Mouse (Mus musculus): ENCODE measurements around the gene Edem3. TPM values are rescaled to one million over a fixed set of nuclear protein-coding genes. Genes with fewer than 3 reads are reported as not detected.

The Edem3 gene
- 10 to 100 TPM; 11.5 to 41.7 (median 21.5) TPM for total RNA-seq (2018; cell fraction: chromatin; rRNA removed)
- total RNA-seq (2018; cell fraction: cytosol; rRNA removed), result 10 to 100 TPM; 15.6 to 51.4 (median 26.9) TPM
- total RNA-seq (2018; cell fraction: nucleus; rRNA removed), result 10 to 100 TPM; 26.5 to 75.2 (median 42.7) TPM
- polyA plus RNA-seq (2018), result 21.9 to 29.3 TPM (median 28.5 TPM) in 3 replicates

DNA sequence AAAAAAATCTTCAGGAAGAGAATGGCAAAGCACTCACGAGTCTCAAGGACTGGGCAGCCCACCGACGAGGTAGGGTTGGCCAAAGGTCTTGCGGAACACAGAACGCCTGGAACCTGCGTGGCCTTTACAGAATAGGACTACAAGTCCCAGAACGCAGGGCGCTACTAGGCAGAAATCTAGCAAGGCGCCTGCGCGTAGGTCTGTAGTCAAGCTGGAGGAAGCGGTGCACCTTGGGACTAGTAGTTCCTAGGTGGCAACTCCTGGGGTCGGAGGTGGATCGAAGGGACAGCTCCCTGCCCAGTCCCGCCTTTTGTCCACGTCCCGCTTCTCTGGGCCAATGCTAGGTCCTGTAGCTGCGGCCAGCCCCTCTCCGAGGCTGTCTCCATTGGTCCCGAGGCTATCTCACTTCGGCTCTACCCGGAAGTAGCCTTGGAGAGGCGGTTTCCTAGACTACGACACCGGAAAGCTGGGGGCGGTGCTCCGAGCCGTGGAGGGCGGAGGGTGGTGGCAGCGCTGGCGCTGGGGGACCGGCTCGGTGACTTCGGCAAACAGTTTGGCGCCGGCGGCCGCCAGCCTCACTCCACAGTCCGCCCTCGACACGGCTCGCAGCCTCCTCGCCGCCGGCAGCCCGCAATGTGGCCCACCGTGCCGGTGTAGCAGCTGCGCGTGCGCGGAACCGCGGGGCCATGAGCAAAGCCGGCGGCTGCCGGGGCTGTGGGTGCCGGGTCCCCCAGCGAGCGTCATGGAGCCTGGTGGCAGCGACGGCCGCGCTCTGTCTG, at the start of gene Edem3:
Gene Edem3, plus strand, starts transcription at position 491 of the 779 bp plus-strand sequence.
- Histone ChIP-seq H3K36me3 (ENCODE audit: inconsistent target) (no peaks in the 10 kb centered on the region), H3K4me3 (ENCODE audit: inconsistent target) (peak within 1 kb of the TSS; percentile 91), H3K27ac (peak within 1 kb of the TSS; percentile 57), H3K79me2 (ENCODE audit: inconsistent target) (peaks cover 46% of the 10 kb centered on the region)
- under 1% methylated on average over 64 of the region's 64 CpGs for WGBS (ENCODE audit: missing documents)

DNA sequence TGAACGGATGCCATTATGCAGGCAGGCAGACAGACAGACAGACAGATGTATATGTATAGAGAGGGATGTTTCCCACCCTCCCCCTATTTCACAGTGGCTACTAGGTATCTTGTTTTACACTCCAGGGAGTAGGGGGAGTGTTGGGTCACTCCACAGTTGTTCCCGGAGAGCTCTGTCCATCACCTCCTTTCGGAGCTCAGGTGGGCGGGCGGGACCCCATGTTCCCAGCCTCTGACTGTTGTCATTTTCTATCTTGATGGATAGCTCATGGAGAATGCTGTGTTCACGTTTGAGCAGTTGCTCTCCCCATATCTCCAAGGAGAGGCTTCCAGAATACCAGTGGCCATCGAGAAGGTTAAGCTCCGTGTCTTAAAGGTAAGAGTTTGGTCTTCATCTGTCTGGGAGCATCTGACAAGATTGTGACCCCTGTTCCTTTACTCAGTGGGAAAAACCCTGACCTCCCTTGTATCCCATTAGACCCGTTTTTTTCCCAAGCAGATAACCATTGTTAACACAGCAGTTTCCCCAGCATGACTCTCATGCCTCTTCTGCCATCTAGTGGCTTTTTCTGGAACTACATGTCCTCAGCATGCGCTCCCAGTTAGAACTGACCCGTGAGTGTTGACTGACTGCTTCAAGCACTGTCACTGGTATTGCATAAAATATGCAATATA, 49.3 kb upstream of the Edem3 start:
- WGBS (ENCODE audit: missing documents), result 69% methylated on average over 11 of the region's 11 CpGs
- no peaks in the 10 kb centered on the region for H3K79me2 ChIP-seq (ENCODE audit: inconsistent target)
- no peak overlapping the region for H3K4me3 ChIP-seq (ENCODE audit: inconsistent target)
- no peaks in the 10 kb centered on the region for H3K36me3 ChIP-seq (ENCODE audit: inconsistent target)
- no peak overlapping the region for H3K27ac ChIP-seq

DNA sequence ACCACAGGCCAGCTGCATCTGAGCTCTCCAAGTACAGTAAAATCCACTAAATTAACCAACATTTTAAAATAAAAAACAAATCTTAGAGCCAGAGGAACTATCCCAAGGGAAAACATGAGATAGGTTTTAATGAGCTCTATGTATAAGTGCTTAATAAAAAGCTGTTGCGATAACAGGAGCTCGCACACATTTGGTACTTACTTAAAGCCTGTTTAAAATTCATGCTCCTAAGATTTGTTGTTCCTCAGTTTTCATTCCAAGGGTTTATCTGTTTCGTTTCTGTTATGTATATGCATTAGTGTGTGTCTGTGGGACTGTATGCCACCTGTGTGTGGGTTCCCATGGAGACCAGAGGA, 48.8 kb upstream of the Edem3 start:
- Histone ChIP-seq H3K79me2 (ENCODE audit: inconsistent target) (no peaks in the 10 kb centered on the region), H3K4me3 (ENCODE audit: inconsistent target) (no peak overlapping the region), H3K36me3 (ENCODE audit: inconsistent target) (no peaks in the 10 kb centered on the region), H3K27ac (no peak overlapping the region)
- 93% methylated on average over 3 of the region's 3 CpGs for WGBS (ENCODE audit: missing documents)

- Histone ChIP-seq H3K4me3 (ENCODE audit: inconsistent target) (no peak overlapping the region), H3K36me3 (ENCODE audit: inconsistent target) (no peaks in the 10 kb centered on the region), H3K79me2 (ENCODE audit: inconsistent target) (no peaks in the 10 kb centered on the region), H3K27ac (no peak overlapping the region)
- WGBS (ENCODE audit: missing documents), result 53% methylated on average over 13 of the region's 13 CpGs
Observed at GRCm38 (mm10) chr1:151708966-151709733, 46.0 kb upstream of the Edem3 start.

DNA sequence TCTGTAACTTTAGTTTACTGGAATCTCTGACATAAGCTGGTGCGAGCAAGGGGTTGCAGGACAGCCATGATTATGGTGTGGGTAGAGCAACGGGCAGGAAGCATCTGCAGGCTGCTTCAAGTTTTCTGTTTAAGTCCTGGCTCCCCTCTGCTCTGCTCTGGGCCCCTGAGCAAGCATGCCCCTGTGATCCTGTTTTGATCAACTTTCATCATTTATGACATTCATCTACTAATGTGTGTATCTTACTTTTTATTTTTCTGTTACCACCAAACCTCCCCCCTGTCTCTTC, 45.5 kb upstream of the Edem3 start:
- WGBS (ENCODE audit: missing documents), result 55% methylated on average over 2 of the region's 2 CpGs
- no peak overlapping the region for H3K27ac ChIP-seq
- H3K79me2 ChIP-seq (ENCODE audit: inconsistent target), result no peaks in the 10 kb centered on the region
- no peaks in the 10 kb centered on the region for H3K36me3 ChIP-seq (ENCODE audit: inconsistent target)
- H3K4me3 ChIP-seq (ENCODE audit: inconsistent target), result no peak overlapping the region

DNA sequence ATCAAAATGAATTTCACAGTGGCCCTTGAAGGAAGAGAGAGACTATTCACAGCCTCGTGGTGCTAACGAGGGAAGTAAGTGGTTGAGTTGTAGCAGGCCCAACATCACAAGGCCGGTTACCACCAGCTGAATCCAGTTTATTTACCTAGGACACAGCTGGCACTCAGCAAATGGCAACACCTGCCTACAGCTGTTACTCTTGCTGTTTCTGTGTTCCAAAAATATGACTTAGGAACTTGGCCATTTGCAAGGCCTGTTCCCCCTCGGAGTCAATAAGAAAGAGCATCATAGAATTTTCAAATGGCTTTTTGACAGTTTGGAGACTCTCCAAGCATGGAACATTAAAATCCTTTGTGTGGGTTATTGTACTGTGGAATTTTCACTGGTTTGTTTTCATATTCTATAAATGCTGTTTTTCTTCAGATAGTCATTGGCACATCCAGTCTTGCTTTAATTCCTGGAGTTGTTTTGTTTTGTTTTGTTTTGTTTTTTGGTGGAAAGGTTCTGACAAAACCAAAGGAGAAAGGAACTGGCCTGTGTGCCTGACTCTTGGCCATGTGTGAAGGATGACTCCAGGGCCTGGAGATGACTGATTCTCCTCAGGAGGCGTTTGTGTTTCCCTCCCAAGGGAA, 44.6 kb upstream of the Edem3 start:
- Histone ChIP-seq H3K36me3 (ENCODE audit: inconsistent target) (no peaks in the 10 kb centered on the region), H3K79me2 (ENCODE audit: inconsistent target) (no peaks in the 10 kb centered on the region), H3K27ac (no peak overlapping the region), H3K4me3 (ENCODE audit: inconsistent target) (no peak overlapping the region)
- WGBS (ENCODE audit: missing documents), result 78% methylated on average over 5 of the region's 5 CpGs

GRCm38 (mm10) chr1:151711062-151711461, 44.1 kb upstream of the Edem3 start:
- Histone ChIP-seq H3K36me3 (ENCODE audit: inconsistent target) (no peaks in the 10 kb centered on the region), H3K27ac (no peak overlapping the region)
- 89% methylated on average over 7 of the region's 7 CpGs for WGBS (ENCODE audit: missing documents)

GRCm38 (mm10) chr1:151712664-151713063, 42.5 kb upstream of the Edem3 start:
- Histone ChIP-seq H3K27ac (no peak overlapping the region), H3K4me3 (ENCODE audit: inconsistent target) (no peak overlapping the region), H3K79me2 (ENCODE audit: inconsistent target) (no peaks in the 10 kb centered on the region), H3K36me3 (ENCODE audit: inconsistent target) (peaks cover 2% of the 10 kb centered on the region; the same call in 1 of the 2 replicates)
- WGBS (ENCODE audit: missing documents), result 91% methylated on average over 5 of the region's 5 CpGs

More at GRCm38 (mm10) chr1:151711062-151711461, 44.1 kb upstream of the Edem3 start:
- no peak overlapping the region for H3K4me3 ChIP-seq (ENCODE audit: inconsistent target)
- no peaks in the 10 kb centered on the region for H3K79me2 ChIP-seq (ENCODE audit: inconsistent target)

- Histone ChIP-seq H3K27ac (no peak overlapping the region), H3K4me3 (ENCODE audit: inconsistent target) (no peak overlapping the region), H3K36me3 (ENCODE audit: inconsistent target) (peaks cover 5% of the 10 kb centered on the region; the same call in 1 of the 2 replicates), H3K79me2 (ENCODE audit: inconsistent target) (no peaks in the 10 kb centered on the region)
Observed at GRCm38 (mm10) chr1:151713622-151714021, 41.5 kb upstream of the Edem3 start.

DNA sequence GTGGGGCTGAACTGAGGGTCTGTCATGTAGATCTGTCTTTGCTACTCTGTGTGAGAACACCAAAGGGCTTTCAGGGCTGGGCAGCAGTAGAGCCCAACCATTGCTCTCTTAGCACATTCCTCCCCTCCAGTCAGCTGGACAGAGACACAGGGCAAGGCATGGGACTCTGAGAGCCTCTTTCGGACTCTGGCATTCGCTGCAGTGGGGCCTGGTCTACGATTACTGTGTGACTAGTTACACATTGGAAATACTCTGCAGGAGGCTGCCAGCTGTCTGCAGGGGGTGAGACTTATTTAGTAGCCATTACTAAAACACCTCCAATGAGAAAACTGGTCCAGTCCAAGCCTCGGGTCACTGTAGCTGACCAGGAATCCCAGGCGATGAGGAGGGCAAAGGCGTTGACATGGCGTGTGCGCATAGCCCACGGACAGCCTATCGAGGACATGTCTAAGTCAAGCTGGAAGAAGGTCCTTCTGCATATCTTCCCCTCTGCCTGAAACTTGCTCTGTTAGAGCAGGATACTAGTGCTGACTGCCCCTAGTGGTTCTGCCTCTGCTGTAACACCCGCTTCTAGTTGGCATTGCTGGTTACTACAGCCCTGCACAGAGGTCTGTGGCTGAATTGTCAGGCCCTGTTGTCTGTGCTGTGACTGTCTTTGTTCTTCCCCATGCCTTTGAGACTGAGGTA, 39.0 kb upstream of the Edem3 start:
- Histone ChIP-seq H3K79me2 (ENCODE audit: inconsistent target) (no peaks in the 10 kb centered on the region), H3K4me3 (ENCODE audit: inconsistent target) (no peak overlapping the region), H3K36me3 (ENCODE audit: inconsistent target) (peaks cover 5% of the 10 kb centered on the region; the same call in 1 of the 2 replicates), H3K27ac (no peak overlapping the region)
- 88% methylated on average over 11 of the region's 11 CpGs for WGBS (ENCODE audit: missing documents)

- Histone ChIP-seq H3K79me2 (ENCODE audit: inconsistent target) (no peaks in the 10 kb centered on the region), H3K36me3 (ENCODE audit: inconsistent target) (peaks cover 5% of the 10 kb centered on the region; the same call in 1 of the 2 replicates), H3K4me3 (ENCODE audit: inconsistent target) (no peak overlapping the region), H3K27ac (no peak overlapping the region)
- WGBS (ENCODE audit: missing documents), result 73% methylated on average over 5 of the region's 5 CpGs
Observed at GRCm38 (mm10) chr1:151717624-151718023, 37.5 kb upstream of the Edem3 start.

GRCm38 (mm10) chr1:151718575-151718974, 36.6 kb upstream of the Edem3 start:
- WGBS (ENCODE audit: missing documents), result 23% methylated on average over 8 of the region's 8 CpGs
- H3K4me3 ChIP-seq (ENCODE audit: inconsistent target), result no peak overlapping the region
- H3K27ac ChIP-seq, result no peak overlapping the region
- peaks cover 5% of the 10 kb centered on the region; the same call in 1 of the 2 replicates for H3K36me3 ChIP-seq (ENCODE audit: inconsistent target)
- no peaks in the 10 kb centered on the region for H3K79me2 ChIP-seq (ENCODE audit: inconsistent target)

- Histone ChIP-seq H3K27ac (no peak overlapping the region), H3K79me2 (ENCODE audit: inconsistent target) (no peaks in the 10 kb centered on the region), H3K4me3 (ENCODE audit: inconsistent target) (no peak overlapping the region), H3K36me3 (ENCODE audit: inconsistent target) (peaks cover 5% of the 10 kb centered on the region; the same call in 1 of the 2 replicates)
- 90% methylated on average over 5 of the region's 5 CpGs for WGBS (ENCODE audit: missing documents)
Observed at GRCm38 (mm10) chr1:151719911-151720310, 35.3 kb upstream of the Edem3 start.

DNA sequence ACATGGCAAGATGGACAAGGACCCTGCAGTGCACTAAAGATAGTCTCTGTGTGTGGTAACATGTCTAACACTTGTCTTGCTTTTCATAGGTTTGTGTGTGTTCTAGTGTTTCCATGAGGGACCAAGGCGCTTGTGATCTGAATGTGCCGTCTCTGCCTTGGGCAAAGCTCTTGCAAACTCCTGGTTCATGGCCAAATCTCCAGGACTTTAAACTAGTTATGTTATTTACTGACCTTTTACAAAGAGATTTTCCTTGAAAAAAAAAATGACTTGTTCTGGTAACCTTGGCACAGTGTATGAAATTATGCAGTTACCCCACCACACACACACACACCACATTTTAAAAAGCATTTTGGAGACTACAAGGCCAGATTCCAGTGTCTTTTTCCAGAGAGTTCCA, 34.6 kb upstream of the Edem3 start:
- H3K79me2 ChIP-seq (ENCODE audit: inconsistent target), result no peaks in the 10 kb centered on the region
- 97% methylated on average over 2 of the region's 2 CpGs for WGBS (ENCODE audit: missing documents)
- no peak overlapping the region for H3K4me3 ChIP-seq (ENCODE audit: inconsistent target)
- H3K27ac ChIP-seq, result no peak overlapping the region
- H3K36me3 ChIP-seq (ENCODE audit: inconsistent target), result peaks cover 5% of the 10 kb centered on the region; the same call in 1 of the 2 replicates

Data from macrophage (primary cell).